In the genomic region with DNA sequence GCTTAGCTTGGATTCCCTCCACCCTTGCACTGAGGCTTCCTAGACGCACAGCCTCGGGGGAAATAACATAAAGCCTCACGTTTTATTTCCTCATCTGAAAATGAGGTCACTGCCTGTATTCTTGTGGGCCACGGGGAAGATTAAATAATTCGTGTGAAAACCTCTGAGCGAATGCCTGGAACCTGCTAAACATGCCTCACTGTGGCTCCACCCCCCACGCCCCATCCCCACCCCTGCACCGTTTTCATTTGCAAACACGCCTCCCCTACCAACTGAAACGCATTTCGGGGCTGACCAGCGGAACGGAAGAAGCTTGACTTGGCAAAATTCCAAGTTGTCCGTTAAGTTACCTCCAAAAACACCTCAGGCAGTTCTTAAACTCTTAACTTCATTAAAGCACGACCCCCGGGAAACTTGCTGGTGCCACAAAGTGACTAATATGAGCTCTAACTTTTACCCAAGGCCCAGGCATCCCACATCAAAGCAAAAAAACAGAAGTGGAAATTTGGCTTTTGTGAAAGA, we compare ENCODE assay signal across 8 mouse cellular contexts. TPM values are rescaled to one million over a fixed set of nuclear protein-coding genes. Genes with fewer than 3 reads are reported as not detected.
A peak's percentile ranks its signal among the peaks of the same experiment; 100 is the strongest.
DNase-seq lines count a peak whose midpoint lies in the region; ATAC-seq and TF ChIP-seq lines count a peak whose summit lies in the region.

No protein-coding gene starts in this region.

- H3K27ac ChIP-seq in heart, postnatal 0 days (ENCODE audit: low read depth), result no peak overlapping the region
- H3K27ac ChIP-seq in liver, embryonic 16.5 days (ENCODE audit: low read length), result peak overlapping the region; percentile 49; the same call in 1 of the 2 replicates

- peaks cover 25% of the 10 kb centered on the region for H3K4me1 ChIP-seq in heart, postnatal 0 days (ENCODE audit: control insufficient read depth, insufficient read depth)
- peaks cover 91% of the 10 kb centered on the region for H3K4me1 ChIP-seq in G1E (ENCODE audit: insufficient read depth, low read depth, low read length)
- H3K4me1 ChIP-seq in liver, embryonic 16.5 days (ENCODE audit: control insufficient read depth, low read depth, low read length), result peaks cover 76% of the 10 kb centered on the region

- peak overlapping the region; percentile 51 for H3K4me2 ChIP-seq in heart, postnatal 0 days (ENCODE audit: low read depth, low read length)
- peak overlapping the region; percentile 64 for H3K4me2 ChIP-seq in liver, embryonic 16.5 days (ENCODE audit: low read depth, low read length)

- no peak for ATAC-seq in heart, postnatal 0 days (ENCODE audit: insufficient read depth, low read depth)
- no peak for ATAC-seq in G1E (ENCODE audit: extremely low read depth, insufficient number of reproducible peaks, low FRiP score, poor library complexity, severe bottlenecking)
- ATAC-seq in granulocyte monocyte progenitor cell, adult 5-6 weeks (replicated peaks; ENCODE audit: poor library complexity, severe bottlenecking), result peak; percentile 6
- ATAC-seq in liver, embryonic 16.5 days (ENCODE audit: low read depth), result no peak

- 27% methylated on average over 16 of the region's 16 CpGs for WGBS in heart, postnatal 0 days
- WGBS in liver, embryonic 16.5 days (ENCODE audit: insufficient replicate concordance), result 9% methylated on average over 16 of the region's 16 CpGs

- H3K9ac ChIP-seq in heart, postnatal 0 days (replicated peaks; ENCODE audit: low read depth, low read length), result 0 out of 2 replicates have a peak overlapping the region, but pooled peaks have one; percentile 26
- no peak overlapping the region; the same call in 1 of the 2 replicates for H3K9ac ChIP-seq in liver, embryonic 16.5 days (ENCODE audit: low read depth, low read length)

- no peak for DNase-seq in heart, postnatal 0 days (ENCODE audit: low spot score)
- no peak for DNase-seq in heart, postnatal 14 days
- no peak for DNase-seq in G1E (ENCODE audit: low spot score)
- no peak for DNase-seq in cerebellum, adult 11-12 months
- DNase-seq in frontal cortex, adult 2 months (ENCODE audit: extremely low spot score in 1 of 2, low spot score in 1 of 2), result no peak
- no peak for DNase-seq in layer of hippocampus, postnatal 36 days

- no peak for TF ChIP-seq CTCF in heart, postnatal 0 days (IDR thresholded peaks at IDR 0.05; ENCODE audit: low read depth)
- TF ChIP-seq CTCF in G1E (IDR thresholded peaks at IDR 0.05; ENCODE audit: low read depth, low read length), result no peak

- H3K9me3 ChIP-seq in heart, postnatal 0 days (replicated peaks; ENCODE audit: control insufficient read depth, low read length), result no peaks in the 10 kb centered on the region
- H3K9me3 ChIP-seq in G1E (replicated peaks), result no peaks in the 10 kb centered on the region
- H3K9me3 ChIP-seq in liver, embryonic 16.5 days (replicated peaks; ENCODE audit: control insufficient read depth, low read length), result no peaks in the 10 kb centered on the region

- H3K36me3 ChIP-seq in heart, postnatal 0 days (replicated peaks; ENCODE audit: control insufficient read depth, insufficient read depth, low read length), result peaks cover 7% of the 10 kb centered on the region; the same call in 1 of the 2 replicates
- peaks cover 83% of the 10 kb centered on the region for H3K36me3 ChIP-seq in G1E (replicated peaks)
- peaks cover 5% of the 10 kb centered on the region for H3K36me3 ChIP-seq in liver, embryonic 16.5 days (ENCODE audit: control insufficient read depth, insufficient read depth)

- H3K27me3 ChIP-seq in heart, postnatal 0 days (ENCODE audit: control insufficient read depth, insufficient read depth, low read length), result no peaks in the 10 kb centered on the region
- no peaks in the 10 kb centered on the region for H3K27me3 ChIP-seq in G1E (ENCODE audit: insufficient read depth, low read length)
- no peaks in the 10 kb centered on the region for H3K27me3 ChIP-seq in liver, embryonic 16.5 days (ENCODE audit: control insufficient read depth, insufficient read depth, low read depth, low read length)

- no peak for TF ChIP-seq EP300 in heart, postnatal 0 days (IDR thresholded peaks at IDR 0.05; ENCODE audit: low read depth)

- intact Hi-C loops in heart, postnatal 14 days (cut with DNase I), result no loop called here

- H3K4me3 ChIP-seq in heart, postnatal 0 days (ENCODE audit: low read depth, low read length), result peak overlapping the region; percentile 17
- peak overlapping the region; percentile 21; the same call in 1 of the 2 replicates for H3K4me3 ChIP-seq in G1E (ENCODE audit: low read depth, low read length)
- H3K4me3 ChIP-seq in liver, embryonic 16.5 days (ENCODE audit: low read depth, low read length), result peak overlapping the region; percentile 7

RNA-seq across cellular contexts. Expression of a gene that starts 25.7 kb away (rescaled TPM):
- total RNA-seq in heart, postnatal 0 days (2014; rRNA removed; ENCODE audit: low replicate concordance), result 11.8 and 16.1 TPM in 2 replicates
- polyA plus RNA-seq in heart, postnatal 0 days (2015; fragmentation: Nextera tagmentation; extraction: Ambion mirVana), result 11.1 and 11.8 TPM in 2 replicates
- 1 to 10 TPM; 3.8 to 5.0 TPM for total RNA-seq in heart, postnatal 14 days (2021)
- total RNA-seq in G1E (2014; fragmentation: Nextera tagmentation) (288 and 301 TPM in 2 replicates), G1E (2017) (438 and 441 TPM in 2 replicates)
- 14.3 and 37.2 TPM in 2 replicates for polyA plus RNA-seq in G1E (2012)
- total RNA-seq in granulocyte monocyte progenitor cell, adult 5-6 weeks (2014; fragmentation: Nextera tagmentation), result 116 and 120 TPM in 2 replicates
- total RNA-seq in granulocyte monocyte progenitor cell, adult 5-6 weeks (2017), result 125 and 126 TPM in 2 replicates
- polyA plus RNA-seq in liver, embryonic 16.5 days (2015; fragmentation: Nextera tagmentation; extraction: Ambion mirVana), result 12.1 and 13.0 TPM in 2 replicates
- 5.4 and 6.4 TPM in 2 replicates for polyA plus RNA-seq in frontal cortex, adult 2 months (2012; rRNA removed)
- total RNA-seq in layer of hippocampus, postnatal 36 days (2021), result 1 to 10 TPM; 4.4 to 7.0 TPM

RNA-seq across cellular contexts. Expression of a gene that starts 37.3 kb away (rescaled TPM):
- 62.6 and 125 TPM in 2 replicates for total RNA-seq in heart, postnatal 0 days (2014; rRNA removed; ENCODE audit: low replicate concordance)
- 137 and 138 TPM in 2 replicates for polyA plus RNA-seq in heart, postnatal 0 days (2015; fragmentation: Nextera tagmentation; extraction: Ambion mirVana)
- total RNA-seq in heart, postnatal 14 days (2021), result 10 to 100 TPM; 88.9 to 90.3 TPM
- total RNA-seq in G1E (2014; fragmentation: Nextera tagmentation), result 152 and 187 TPM in 2 replicates
- total RNA-seq in G1E (2017), result 233 and 234 TPM in 2 replicates
- polyA plus RNA-seq in G1E (2012), result 27.0 and 38.4 TPM in 2 replicates
- total RNA-seq in granulocyte monocyte progenitor cell, adult 5-6 weeks (2014; fragmentation: Nextera tagmentation), result 62.4 and 76.7 TPM in 2 replicates
- 69.4 and 87.9 TPM in 2 replicates for total RNA-seq in granulocyte monocyte progenitor cell, adult 5-6 weeks (2017)
- polyA plus RNA-seq in liver, embryonic 16.5 days (2015; fragmentation: Nextera tagmentation; extraction: Ambion mirVana), result 48.2 and 50.2 TPM in 2 replicates
- 95.0 and 98.0 TPM in 2 replicates for polyA plus RNA-seq in frontal cortex, adult 2 months (2012; rRNA removed)
- total RNA-seq in layer of hippocampus, postnatal 36 days (2021), result 10 to 100 TPM; 64.8 to 65.3 TPM
